Mouse (Mus musculus) forebrain, embryonic 14.5 days (tissue): ENCODE measurements around the gene Lrp1. TPM values are rescaled to one million over a fixed set of nuclear protein-coding genes. Genes with fewer than 3 reads are reported as not detected.

Experiments used
- ATAC-seq: fragments of 200-750 bp; cut with Nextera tagmentation; 2 replicates; pipeline ENCODE4 v1.8.0; 2017; ENCODE audit warnings: mild to moderate bottlenecking, moderate library complexity
- DNase-seq: peaks from one replicate; pipeline ENCODE4 v3.0.0-alpha.2; 2015; ENCODE audit warnings: low spot score
- H3K27ac ChIP-seq: fragments of 300-500 bp; sonication (generic); 2 replicates; pipeline ENCODE4 v1.5.1; 2014; ENCODE audit warnings: low read depth, mild to moderate bottlenecking, control low read depth, low read length, moderate library complexity
- H3K27me3 ChIP-seq: fragments of 300-500 bp; sonication (generic); replicated peaks from 2 replicates; pipeline ENCODE4 v1.6.1; 2014; ENCODE audit warnings: low read length, control low read depth, mixed read lengths; ENCODE audit not compliant: control insufficient read depth, insufficient read depth
- H3K36me3 ChIP-seq: fragments of 300-500 bp; sonication (generic); 2 replicates; pipeline ENCODE4 v1.6.1; 2014; ENCODE audit warnings: low read length, control low read depth; ENCODE audit not compliant: control insufficient read depth, insufficient read depth
- H3K4me1 ChIP-seq: fragments of 300-500 bp; sonication (generic); 2 replicates; pipeline ENCODE4 v1.6.1; 2014; ENCODE audit warnings: antibody characterized with exemption, low read length, control low read depth; ENCODE audit not compliant: control insufficient read depth, insufficient read depth
- H3K4me2 ChIP-seq: fragments of 300-500 bp; sonication (generic); 2 replicates; pipeline ENCODE4 v1.6.1; 2014; ENCODE audit warnings: mild to moderate bottlenecking, control low read depth, low read length
- H3K4me3 ChIP-seq: fragments of 300-500 bp; sonication (generic); 2 replicates; pipeline ENCODE4 v1.5.1; 2014; ENCODE audit warnings: low read depth, low read length, control low read depth
- H3K9ac ChIP-seq: fragments of 300-500 bp; sonication (generic); 2 replicates; pipeline ENCODE4 v1.6.1; 2014; ENCODE audit warnings: mild to moderate bottlenecking, low read length, control low read depth, moderate library complexity
- H3K9me3 ChIP-seq: fragments of 300-500 bp; sonication (generic); replicated peaks from 2 replicates; pipeline ENCODE4 v1.6.1; 2016; ENCODE audit warnings: low read length, control low read depth, mixed read lengths; ENCODE audit not compliant: control insufficient read depth
- WGBS: fragments of 180-500 bp; shearing (Covaris S2); extraction: QIAGEN DNeasy Blood & Tissue Kit; methylation state at CpG from one replicate; pipeline ENCODE4 v1.1.7; 2014; 5-methylcytosine and 5-hydroxymethylcytosine counted together
- polyA plus RNA-seq: library from polyadenylated mRNA; unstranded; fragments of >200 nt; fragmentation: Nextera tagmentation; extraction: Ambion mirVana; gene quantifications from 2 replicates; pipeline ENCODE4 v1.2.1, GENCODE M21; 2014

The Lrp1 gene
- polyA plus RNA-seq, 1 experiment from 2014 or later = 60.2 TPM

- peak overlapping the region; percentile 97 for H3K27ac ChIP-seq
- peak overlapping the region; percentile 76; the same call in 1 of the 2 replicates for H3K9ac ChIP-seq
- peak; percentile 95 for DNase-seq
- peaks cover 5% of the 10 kb centered on the region for H3K36me3 ChIP-seq
- peaks cover 14% of the 10 kb centered on the region for H3K27me3 ChIP-seq
- H3K4me3 ChIP-seq = peak overlapping the region; percentile 42; the same call in 1 of the 2 replicates
- 0% methylated on average over 27 of the region's 27 CpGs for whole genome bisulfite sequencing
- H3K9me3 ChIP-seq = no peaks in the 10 kb centered on the region
- peaks cover 54% of the 10 kb centered on the region for H3K4me1 ChIP-seq
- H3K4me2 ChIP-seq = peak overlapping the region; percentile 90
- peak; percentile 16 for ATAC-seq
Measured at GRCm38 (mm10) chr10:127512813-127513212, 108.1 kb downstream of the Lrp1 start.

- H3K4me2 ChIP-seq = peak overlapping the region; percentile 90
- DNase-seq = no peak
- no peak for ATAC-seq
- H3K36me3 ChIP-seq = no peaks in the 10 kb centered on the region; the same call in 1 of the 2 replicates
- H3K9ac ChIP-seq = peak overlapping the region; percentile 76
- peak overlapping the region; percentile 97 for H3K27ac ChIP-seq
- H3K27me3 ChIP-seq = peaks cover 17% of the 10 kb centered on the region; the same call in 1 of the 2 replicates
- 5% methylated on average over 7 of the region's 7 CpGs for WGBS
- H3K9me3 ChIP-seq = no peaks in the 10 kb centered on the region
- H3K4me3 ChIP-seq = peak overlapping the region; percentile 42
- peaks cover 54% of the 10 kb centered on the region for H3K4me1 ChIP-seq
Measured at GRCm38 (mm10) chr10:127512307-127512666, 108.7 kb downstream of the Lrp1 start.

- Histone ChIP-seq H3K36me3 (no peaks in the 10 kb centered on the region), H3K27ac (peak overlapping the region; percentile 97), H3K4me2 (peak overlapping the region; percentile 90), H3K27me3 (peaks cover 21% of the 10 kb centered on the region; the same call in 1 of the 2 replicates), H3K4me3 (peak overlapping the region; percentile 42), H3K9ac (peak overlapping the region; percentile 76), H3K9me3 (no peaks in the 10 kb centered on the region), H3K4me1 (peaks cover 50% of the 10 kb centered on the region)
- WGBS = under 1% methylated on average over 42 of the region's 46 CpGs
- no peak; the same call in 1 of the 2 replicates for ATAC-seq
- DNase-seq = peak; percentile 85
Measured at GRCm38 (mm10) chr10:127511634-127512306, 109.2 kb downstream of the Lrp1 start.

DNA sequence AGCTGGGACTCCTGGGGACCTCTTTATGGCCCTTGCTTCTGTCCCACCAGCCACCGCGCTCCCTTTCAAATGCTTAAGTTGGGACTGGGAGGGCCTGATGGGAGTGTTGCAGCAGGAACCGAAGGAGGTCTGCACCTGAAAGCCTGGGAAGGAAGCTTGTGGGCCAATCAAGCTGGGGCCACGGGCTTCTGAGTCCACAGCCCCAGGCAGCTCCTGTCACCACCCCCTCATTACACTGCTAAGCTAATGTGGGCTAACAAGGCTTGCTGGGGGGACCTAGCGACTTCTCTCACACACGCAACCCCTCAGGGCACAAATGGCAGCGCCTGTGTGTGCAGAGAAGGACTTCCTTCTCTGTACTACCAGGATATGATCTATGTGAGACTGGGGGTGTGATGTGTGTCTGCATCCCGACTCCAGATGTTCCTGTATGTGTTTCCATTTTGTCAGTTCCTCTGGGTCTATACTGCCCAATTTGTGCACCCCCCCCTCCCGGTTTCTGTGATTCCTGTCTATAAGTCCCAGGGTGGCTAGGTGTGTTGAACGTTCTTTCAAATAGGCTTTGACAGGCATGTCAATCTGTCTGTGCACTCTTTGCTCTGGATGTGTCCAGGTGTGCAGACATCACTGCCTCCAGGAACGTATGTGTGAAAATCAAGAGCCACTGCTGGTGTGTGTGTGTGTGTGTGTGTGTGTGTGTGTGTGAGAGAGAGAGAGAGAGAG lies 109.9 kb downstream of the Lrp1 start:
- H3K27me3 ChIP-seq = peaks cover 21% of the 10 kb centered on the region; the same call in 1 of the 2 replicates
- peaks cover 3% of the 10 kb centered on the region for H3K36me3 ChIP-seq
- no peak for ATAC-seq
- peaks cover 44% of the 10 kb centered on the region for H3K4me1 ChIP-seq
- WGBS = 5% methylated on average over 11 of the region's 11 CpGs
- H3K4me3 ChIP-seq = peak overlapping the region; percentile 42
- no peaks in the 10 kb centered on the region for H3K9me3 ChIP-seq
- peak overlapping the region; percentile 90 for H3K4me2 ChIP-seq
- peak overlapping the region; percentile 76 for H3K9ac ChIP-seq
- DNase-seq = peak; percentile 60
- peak overlapping the region; percentile 97 for H3K27ac ChIP-seq

- H3K4me2 ChIP-seq = peak overlapping the region; percentile 67
- peaks cover 18% of the 10 kb centered on the region; the same call in 1 of the 2 replicates for H3K27me3 ChIP-seq
- H3K9ac ChIP-seq = peak overlapping the region; percentile 55
- WGBS = 2% methylated on average over 17 of the region's 17 CpGs
- ATAC-seq (peak; percentile 42), DNase-seq (peak; percentile 94)
- H3K9me3 ChIP-seq = no peaks in the 10 kb centered on the region
- peak overlapping the region; percentile 97 for H3K27ac ChIP-seq
- H3K36me3 ChIP-seq = peaks cover 6% of the 10 kb centered on the region
- peak overlapping the region; percentile 31; the same call in 1 of the 2 replicates for H3K4me3 ChIP-seq
- peaks cover 44% of the 10 kb centered on the region for H3K4me1 ChIP-seq
Measured at GRCm38 (mm10) chr10:127509837-127510701, 110.9 kb downstream of the Lrp1 start.

DNA sequence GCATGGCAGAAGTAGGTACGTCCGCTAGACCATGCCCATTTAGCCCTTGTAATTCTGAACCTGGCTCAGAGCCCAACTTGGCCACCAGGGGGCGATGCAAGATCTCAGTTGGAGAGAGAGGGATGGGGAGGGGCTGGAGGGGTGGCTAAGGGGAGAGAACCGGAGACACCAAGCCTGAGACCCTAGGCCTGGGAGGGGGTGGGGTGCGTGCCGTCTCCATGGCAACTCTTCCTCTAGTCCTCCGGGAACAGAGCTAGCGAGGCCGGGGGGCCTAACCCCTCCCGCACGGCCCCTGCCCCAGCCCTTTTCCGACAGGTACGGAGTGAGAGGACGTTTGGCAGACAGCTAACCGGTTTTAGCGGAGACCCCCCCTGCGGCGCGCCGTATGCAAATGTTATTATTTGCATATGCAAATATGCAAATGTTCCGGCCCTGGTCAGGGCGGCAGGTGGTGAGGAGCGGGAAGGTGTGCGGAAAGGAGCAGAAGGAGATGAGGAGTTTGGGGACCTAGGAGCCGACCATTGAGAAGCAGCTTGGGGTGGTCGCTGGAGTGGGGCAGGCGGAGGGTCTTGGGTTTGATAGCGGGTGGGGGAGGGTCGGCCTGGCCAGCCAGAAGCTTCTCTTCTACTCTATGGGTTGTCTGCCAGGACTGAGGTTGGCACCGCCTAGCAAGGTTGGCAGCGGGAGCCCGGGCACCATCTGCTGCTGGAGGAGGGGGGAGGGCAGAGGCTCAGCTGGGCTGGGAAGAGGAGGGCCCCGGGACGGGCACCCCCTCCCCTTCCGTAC lies 111.7 kb downstream of the Lrp1 start:
- Histone ChIP-seq H3K36me3 (peaks cover 6% of the 10 kb centered on the region), H3K27me3 (peaks cover 10% of the 10 kb centered on the region; the same call in 1 of the 2 replicates), H3K4me3 (peak overlapping the region; percentile 31), H3K4me2 (peak overlapping the region; percentile 67), H3K4me1 (peaks cover 40% of the 10 kb centered on the region), H3K27ac (peak overlapping the region; percentile 97), H3K9ac (peak overlapping the region; percentile 55), H3K9me3 (no peaks in the 10 kb centered on the region)
- peak; percentile 97 for DNase-seq
- WGBS = under 1% methylated on average over 35 of the region's 35 CpGs
- peak; percentile 66 for ATAC-seq

DNA sequence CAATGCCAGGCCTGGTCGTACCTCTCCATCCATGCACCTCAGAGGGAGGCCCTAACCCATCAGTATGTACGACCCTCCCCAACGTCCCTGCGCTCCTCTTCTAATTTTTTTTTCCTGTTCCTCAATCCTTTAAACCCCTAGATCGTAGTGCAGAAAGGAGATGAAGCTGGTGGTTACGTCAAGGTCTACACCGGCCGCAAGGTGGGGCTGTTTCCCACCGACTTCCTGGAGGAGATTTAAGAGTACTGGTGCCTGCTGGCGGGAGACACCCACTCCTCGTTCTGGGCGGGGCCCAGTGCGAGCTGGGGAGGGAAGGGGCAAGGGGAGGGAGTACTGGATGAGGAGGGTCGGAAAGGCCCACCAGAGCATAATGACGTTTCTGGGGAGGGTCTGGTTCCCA lies 112.7 kb downstream of the Lrp1 start:
- Histone ChIP-seq H3K27ac (peak overlapping the region; percentile 97; the same call in 1 of the 2 replicates), H3K9ac (no peak overlapping the region; the same call in 1 of the 2 replicates), H3K4me2 (peak overlapping the region; percentile 67), H3K4me1 (peaks cover 29% of the 10 kb centered on the region), H3K4me3 (peak overlapping the region; percentile 31; the same call in 1 of the 2 replicates), H3K9me3 (no peaks in the 10 kb centered on the region), H3K36me3 (peaks cover 6% of the 10 kb centered on the region), H3K27me3 (peaks cover 8% of the 10 kb centered on the region; the same call in 1 of the 2 replicates)
- WGBS = 2% methylated on average over 15 of the region's 15 CpGs
- DNase-seq (peak; percentile 84), ATAC-seq (no peak)
